Mouse (Mus musculus) heart, adult 18-20 months (tissue): Measurements from ENCODE around the gene Phex. TPM values are rescaled to one million over a fixed set of nuclear protein-coding genes. Genes with fewer than 3 reads are reported as not detected.

Experiments
- DNase-seq, 2 experiments: peaks; one replicate each; pipeline ENCODE4 v3.0.0; 2021 to 2022; ENCODE audit warnings: mixed read lengths in 1 of 2
- microRNA-seq, 2 experiments: library from miRNA; unstranded; fragments of <30 nt; microRNA quantifications; one replicate each; pipeline ENCODE4 v1.2.0; 2022
- total RNA-seq, 2 experiments: library from RNA; stranded (reverse); gene quantifications; 2 replicates each; pipeline ENCODE4 v1.2.3; 2021

The Phex gene
- total RNA-seq, 2 experiments from 2014 or later, result 0.05 TPM; not detected in 1

DNA sequence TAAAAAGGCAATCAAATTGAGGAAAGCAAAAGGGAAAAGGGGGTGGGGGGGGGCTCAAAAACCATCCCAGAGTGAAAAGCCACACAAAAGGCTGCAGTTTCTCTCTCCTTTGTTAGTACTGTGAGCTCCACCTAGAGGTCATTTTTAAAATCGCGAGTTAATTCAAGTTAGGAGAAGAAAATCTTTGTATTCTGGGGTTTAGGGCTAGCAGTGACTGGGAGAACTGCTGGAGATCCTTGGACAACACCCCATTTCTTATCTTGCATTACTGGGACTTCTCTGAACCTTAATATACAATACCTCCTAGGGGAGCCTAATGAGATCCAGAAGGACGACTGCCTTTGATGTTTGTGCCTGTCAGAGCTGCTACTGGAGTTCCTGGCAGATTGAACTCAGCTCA is 107.7 kb downstream of the Phex start:
- DNase-seq, result peak in 1 of 2 experiments; percentile 32

DNA sequence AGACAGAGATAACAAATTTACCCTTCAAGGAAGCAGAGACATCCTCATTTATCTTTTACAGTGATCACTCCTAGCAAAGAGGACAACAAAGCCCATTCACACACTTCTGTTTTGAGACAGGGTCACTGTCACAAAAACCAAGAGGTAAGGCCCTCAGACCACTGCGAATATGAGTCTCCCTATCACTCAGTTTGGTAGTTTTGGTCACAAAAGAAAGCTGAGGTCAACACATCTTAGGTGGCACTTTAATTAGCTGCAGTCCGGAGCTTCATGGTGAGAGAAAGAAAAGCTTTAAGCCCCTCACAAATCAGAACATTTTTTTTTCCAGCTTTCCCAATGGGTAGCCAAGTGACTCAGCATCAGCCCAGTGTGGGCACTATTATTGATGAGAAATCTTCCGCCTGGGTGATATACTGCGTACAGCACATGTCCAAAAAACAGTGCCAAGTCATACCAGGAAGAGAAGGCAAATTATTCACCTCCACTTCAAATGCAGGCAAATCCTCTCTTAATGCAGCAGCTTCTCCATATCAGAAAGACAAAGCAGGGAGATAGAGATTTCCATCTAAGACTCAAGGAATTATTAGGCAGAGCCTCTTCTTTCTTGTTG is 108.2 kb downstream of the Phex start:
- no peak for DNase-seq

DNA sequence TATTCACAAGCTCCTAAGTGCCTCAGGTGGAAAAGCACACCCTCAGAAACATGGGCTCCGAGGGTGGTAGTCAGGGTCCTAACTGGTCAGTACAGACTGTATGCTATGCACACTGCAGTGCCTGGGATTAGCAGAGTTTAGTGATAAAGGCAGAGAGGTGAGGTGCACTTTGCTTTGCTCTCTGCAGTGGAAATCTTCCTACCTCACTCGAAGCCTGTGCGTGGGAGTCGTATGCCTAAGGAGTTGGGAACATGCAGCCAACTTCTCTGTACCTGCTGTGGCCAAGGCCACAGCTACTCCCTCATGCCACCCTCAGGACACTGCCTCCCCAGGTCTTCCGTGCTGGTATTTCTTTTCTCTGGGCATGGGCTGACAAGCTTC is 109.3 kb downstream of the Phex start:
- DNase-seq, result no peak

- no peak for DNase-seq
Measured at GRCm38 (mm10) chrX:157305193-157305851, 109.8 kb downstream of the Phex start.

DNA sequence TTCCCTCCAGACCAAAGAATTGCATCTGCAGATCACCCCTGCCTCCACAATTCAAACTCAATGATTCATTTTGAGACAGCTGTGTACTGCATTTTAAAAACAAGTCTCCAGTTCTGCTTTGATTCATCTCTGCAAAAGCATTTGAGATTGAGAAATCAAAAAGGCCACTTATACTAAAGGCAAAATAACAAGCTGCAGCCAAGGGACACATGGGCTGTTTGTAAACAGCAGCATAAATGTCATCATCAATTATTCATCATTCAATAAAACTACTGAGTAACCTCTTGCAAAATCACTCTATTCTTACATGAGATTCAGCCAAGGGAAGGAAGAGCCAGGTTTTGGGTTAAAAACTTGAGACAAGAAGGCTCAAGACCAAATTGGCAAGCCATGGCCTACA is 122.7 kb downstream of the Phex start:
- no peak for DNase-seq

- no peak for DNase-seq
Measured at GRCm38 (mm10) chrX:157276581-157276980, 138.5 kb downstream of the Phex start.

DNA sequence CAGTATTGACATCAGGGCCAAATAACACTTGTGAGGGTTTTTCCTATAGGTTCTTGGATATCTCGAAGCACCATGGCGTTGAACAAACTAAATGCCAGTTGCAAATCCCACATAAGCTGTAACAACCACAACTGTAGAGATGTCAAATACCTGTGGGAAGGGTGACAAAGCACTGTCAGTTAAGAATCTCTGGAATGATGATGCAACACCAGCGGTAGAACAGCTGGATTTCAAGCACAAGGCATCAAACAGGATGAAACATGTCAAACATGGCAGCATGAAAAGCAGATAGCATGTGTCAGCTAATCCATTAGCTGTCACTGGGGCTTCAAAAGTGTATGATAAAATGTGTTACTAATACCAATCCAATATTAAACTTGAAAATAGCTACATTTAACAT is 141.8 kb downstream of the Phex start:
- DNase-seq, result no peak

DNA sequence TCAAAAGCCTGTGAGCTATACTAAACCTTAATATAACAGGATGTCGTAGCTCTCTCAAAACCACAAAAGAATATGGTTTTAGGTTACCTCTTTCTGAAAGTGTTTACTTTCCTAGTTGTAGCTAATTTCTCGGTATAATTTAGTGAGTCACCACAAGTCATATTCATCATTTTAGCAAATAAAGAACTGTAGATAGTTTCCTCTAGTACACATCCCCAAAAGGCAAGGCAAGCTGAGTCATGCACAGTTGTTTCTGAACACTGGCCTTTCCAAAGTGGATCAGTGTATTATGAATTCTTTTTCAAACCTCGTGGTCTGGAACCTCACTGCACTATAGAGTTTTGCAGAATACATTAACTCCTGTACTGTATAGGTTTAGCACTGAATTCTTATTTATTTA is 143.5 kb downstream of the Phex start:
- no peak for DNase-seq

DNA sequence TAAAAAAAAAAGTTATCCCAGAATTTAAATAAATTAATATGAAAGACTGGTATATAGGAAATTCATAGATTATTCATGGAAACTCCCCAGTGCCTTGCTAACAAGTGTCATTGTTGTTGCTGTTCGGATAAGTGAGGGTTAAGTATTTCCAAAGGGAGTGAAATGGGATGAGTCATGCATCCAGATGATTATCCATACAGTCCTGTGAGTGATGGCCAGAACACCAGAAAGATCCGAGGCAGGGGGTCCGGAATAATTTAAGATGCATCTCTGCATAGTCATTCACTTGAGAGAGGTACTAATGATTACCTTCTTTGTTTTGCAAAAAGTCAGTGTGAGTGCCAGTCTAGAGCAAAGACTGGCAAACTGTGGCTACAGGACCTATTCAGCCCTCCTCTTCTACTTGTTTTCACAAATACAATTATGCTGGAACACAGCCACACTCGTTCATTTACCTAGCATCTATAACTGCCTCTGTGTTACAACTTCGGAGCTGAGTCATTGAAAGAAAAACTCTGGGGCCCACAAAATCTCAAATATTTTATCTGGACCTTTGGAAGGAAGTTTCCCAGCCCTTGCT is 145.3 kb downstream of the Phex start:
- no peak for DNase-seq

DNA sequence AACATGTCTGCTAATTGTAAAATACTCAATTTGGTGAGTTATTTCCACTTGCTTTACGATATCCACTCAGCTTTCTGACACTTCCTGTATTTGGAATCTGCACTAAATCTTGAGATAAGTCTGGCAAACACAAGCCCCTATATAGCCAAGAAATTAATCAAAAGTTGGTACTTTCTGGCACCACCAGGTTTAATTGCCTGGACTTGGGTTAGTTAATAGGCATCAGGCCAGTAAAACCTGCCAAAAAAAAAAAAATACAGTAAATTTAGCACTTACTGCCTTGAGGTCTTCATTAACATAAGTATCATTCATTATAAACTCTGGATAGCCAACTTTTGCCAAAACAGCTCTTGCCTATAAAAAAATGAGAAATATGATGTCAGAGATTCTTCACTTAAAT is 147.0 kb downstream of the Phex start:
- DNase-seq, result no peak

DNA sequence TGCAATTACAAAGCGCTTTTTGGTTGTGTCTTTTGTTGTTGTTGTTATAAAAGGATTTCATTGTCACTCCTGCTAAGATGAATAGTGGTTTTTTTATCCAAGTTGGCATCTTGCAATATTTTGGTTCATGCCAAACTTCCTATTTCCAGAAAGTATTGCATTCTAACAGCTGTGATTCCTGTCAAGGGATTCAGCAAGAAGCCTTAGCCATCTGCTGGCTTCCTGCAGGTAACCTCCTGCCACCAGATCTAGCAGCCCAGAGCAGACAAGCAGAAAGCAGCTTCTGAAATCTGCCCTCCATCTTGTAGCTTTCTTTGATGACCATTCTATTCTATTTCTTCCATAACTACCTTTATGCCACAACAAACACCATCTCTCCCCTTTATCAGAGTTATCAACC is 212.4 kb downstream of the Phex start:
- no peak for DNase-seq

GRCm38 (mm10) chrX:157184167-157184566 is 230.9 kb downstream of the Phex start:
- DNase-seq, result no peak

DNA sequence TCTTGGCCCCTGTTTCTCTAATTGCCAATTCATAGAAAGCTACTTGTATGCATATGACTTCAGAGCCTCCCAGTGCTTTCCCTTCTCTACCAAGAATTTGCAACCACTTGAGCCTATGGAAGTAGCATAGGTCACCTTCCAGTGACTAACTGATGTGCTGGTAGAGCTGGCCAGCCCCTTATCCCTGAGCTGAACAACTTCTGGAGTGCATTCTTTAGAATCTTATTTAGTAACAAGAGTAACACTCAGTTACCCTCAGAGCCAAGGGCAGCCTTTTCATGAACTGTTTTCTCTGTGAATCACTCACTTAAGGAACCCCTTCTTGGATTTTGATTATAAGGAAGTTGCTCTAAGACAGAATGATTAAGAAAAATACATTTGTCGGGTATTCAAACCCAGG is 234.3 kb downstream of the Phex start:
- no peak for DNase-seq

DNA sequence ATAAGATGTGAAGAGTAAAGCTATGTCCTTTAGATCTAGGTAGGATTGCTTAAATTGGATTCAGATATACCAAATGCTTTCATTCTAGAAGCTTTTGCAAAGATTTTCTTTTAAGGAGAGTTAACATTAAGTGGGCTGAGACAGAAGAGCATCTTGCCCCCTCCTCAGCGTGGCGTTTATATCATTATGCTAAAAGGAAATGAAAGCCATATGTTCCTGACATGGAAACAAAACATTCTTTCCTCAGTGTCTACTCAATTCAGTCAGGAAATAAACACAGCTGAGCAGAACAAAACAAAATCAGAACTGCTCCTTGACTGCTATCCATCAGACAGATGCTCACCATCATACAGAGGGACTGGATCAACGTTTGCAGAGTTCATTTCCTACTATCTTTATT is 251.0 kb downstream of the Phex start:
- no peak for DNase-seq

- no peak for DNase-seq
Measured at GRCm38 (mm10) chrX:157163394-157163793, 251.7 kb downstream of the Phex start.

- no peak for DNase-seq
Measured at GRCm38 (mm10) chrX:157144675-157145074, 270.4 kb downstream of the Phex start.

DNA sequence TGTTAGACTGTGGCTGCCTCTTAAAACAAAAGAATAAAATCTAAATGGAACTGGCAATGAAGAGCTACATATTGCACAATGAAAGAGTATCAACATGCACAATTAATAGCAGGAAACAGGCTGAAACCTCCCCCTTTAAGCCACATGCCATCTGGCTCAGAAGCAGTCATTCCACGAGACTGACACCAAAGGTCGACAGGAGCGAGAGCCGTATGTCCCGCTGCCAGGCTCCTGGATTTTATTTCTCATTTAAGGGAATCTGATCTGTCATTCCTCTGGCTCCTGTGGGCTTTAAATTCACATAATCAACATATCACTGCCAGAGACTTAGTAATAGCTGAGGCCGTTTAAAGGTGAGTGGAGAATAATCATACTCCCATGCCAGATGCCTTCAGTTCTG is 275.5 kb downstream of the Phex start:
- no peak for DNase-seq

Small RNAs within 50 kb of the gene (microRNA-seq; reads per million reads assigned to microRNA genes)
- gene Gm23798, result 0 reads per million in 2 experiments

Other genes starting within 250 kb of the Phex start
- gene Sms, start 77.0 kb upstream of the Phex start, total RNA-seq, result 10 to 100 TPM; 39.6 to 56.5 TPM
- gene Yy2, start 153.7 kb upstream of the Phex start, total RNA-seq, result 1 to 10 TPM; 1.3 to 1.5 TPM
- gene Mbtps2, start 183.4 kb upstream of the Phex start, total RNA-seq, result 10 to 100 TPM; 12.4 to 13.6 TPM